Mouse (Mus musculus) cortical plate, adult 2 months (tissue): ENCODE data around the gene Sumf1.
A peak's percentile ranks its signal among the peaks of the same experiment; 100 is the strongest.

ENCODE experiments used
- CTCF ChIP-seq: fragments of 200-500 bp; IDR thresholded peaks from 2 replicates; pipeline ENCODE4 v1.5.1; 2011; ENCODE audit warnings: mild to moderate bottlenecking, control low read depth, low read length; ENCODE audit not compliant: insufficient read depth; ENCODE audit errors: extremely low read depth
- POLR2A ChIP-seq: fragments of 200-500 bp; IDR thresholded peaks from 2 replicates; pipeline ENCODE4 v1.6.1; 2011; ENCODE audit warnings: mild to moderate bottlenecking, low read length, control low read depth; ENCODE audit not compliant: insufficient read depth; ENCODE audit errors: extremely low read depth

- TF ChIP-seq CTCF, result no peak
- peak; percentile 68; the same call in 1 of the 2 replicates for TF ChIP-seq POLR2A
Observed at GRCm38 (mm10) chr6:108184847-108185684, at the start of gene Sumf1.
